Mouse (Mus musculus) adrenal gland, adult (tissue): ENCODE data around the gene Cntrob.

ENCODE experiments used
- DNase-seq, 2 experiments: peaks; one replicate each; pipeline ENCODE4 v3.0.0; 2022 to 2023; ENCODE audit warnings: low spot score in 1 of 2; ENCODE audit not compliant: inconsistent age in 2 of 2

Cntrob gene

DNA sequence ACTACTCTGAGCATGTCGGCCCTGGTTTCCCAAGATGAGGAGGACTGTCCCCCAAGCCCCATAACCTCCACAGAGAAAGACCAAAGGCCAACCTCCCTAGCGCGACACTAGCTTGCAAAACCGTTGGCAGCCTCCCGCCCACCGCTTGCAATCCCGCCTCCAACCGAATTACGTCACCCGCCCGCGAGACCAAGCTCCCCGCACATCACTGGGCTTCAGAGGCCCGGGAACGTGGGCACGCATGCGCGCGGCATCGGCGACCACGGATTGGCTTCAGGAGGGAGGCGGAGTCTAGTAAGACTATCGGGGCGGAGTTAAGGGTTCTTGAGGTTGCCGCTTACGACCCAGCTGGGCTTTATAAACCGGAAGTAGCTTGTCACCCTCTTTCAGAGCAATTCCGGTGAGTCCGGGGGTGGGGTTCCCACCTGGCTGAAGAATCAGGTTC is at the start of gene Cntrob, which contains the start of gene Trappc1:
Cntrob (minus strand) TSS at position 109 of the 445 bp plus-strand sequence.
Trappc1 (plus strand) TSS at position 314 of the 445 bp plus-strand sequence.
- peak; percentile 99 for DNase-seq

- DNase-seq, result peak in 1 of 2 experiments; percentile 61
These were observed 49.2 kb upstream of the Cntrob start for GRCm38 (mm10) chr11:69372780-69373170.

DNA sequence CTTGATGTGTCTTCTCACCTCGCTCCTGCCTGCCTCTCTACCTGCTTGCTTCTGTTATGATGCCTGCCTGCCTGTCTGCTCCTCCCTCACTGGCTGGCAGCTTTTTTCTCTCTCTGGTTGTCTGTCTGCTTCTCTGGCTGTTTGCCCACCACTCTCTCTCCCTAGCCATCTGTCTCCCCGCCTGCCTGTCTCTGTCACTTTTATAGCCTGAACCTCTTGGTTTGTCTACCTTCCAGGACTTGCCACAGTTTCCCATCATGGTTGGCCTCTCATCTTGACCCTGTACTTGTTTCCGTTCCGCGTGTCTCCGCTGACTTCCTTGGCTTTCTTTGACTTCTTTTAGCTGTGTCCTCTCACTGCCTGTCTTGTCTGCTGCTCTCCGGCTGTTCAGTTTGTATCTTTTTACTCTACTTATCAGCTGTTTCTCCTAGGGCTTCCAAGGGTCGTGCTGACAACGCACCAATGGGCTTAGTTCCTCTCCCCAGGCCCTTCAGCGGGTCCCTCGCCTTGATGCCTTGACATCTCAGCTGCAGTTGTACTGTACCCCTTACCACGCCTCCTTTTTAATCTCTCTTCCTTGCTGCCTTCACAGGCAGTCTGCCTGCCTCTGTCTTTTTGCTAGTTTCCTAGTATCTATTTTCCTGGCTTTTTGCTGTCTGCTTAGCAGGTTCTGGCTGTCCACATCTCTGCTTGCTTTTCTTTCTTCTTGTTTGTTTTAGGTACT is 48.6 kb upstream of the Cntrob start:
- peak in 1 of 2 experiments; percentile 63 for DNase-seq

DNA sequence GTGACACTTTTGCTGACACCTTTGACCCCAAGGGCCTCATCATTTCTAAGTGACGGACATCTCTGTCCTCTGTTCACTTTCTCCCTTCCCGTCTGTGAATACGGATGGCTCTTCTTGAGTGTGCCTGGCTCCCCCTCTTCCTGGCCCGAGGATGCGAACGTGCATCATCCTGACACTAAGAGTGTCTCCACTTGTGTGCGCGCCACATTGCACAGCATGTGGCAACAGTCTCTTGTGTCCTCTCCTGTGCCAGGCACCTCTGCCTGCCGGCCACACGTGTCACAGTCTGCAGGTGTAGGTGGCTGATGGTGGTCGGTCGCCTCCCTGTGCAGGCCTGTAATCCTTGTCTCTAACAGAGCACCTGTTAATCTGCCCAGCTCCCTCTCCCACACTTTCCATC is 48.0 kb upstream of the Cntrob start:
- no peak for DNase-seq

DNA sequence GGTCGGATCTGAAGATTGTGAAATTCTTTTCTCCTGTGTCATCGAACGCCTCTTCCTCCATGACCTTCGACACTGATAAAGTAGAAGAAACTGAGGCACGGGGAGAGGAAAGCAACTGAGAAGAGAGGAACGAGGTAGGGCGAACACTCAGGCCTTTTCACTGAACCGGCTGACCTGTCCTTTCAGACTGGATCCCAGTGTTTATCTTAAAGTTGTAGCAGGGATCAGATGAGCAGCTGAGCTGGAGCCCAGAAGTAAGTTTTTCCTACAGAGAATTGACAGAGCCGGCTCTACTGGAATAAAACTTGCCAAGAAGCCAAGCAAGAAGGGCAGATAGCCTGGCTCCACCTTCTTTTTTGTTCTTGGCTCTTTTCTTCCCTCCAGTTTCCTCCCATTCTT is 47.2 kb upstream of the Cntrob start:
- peak in 1 of 2 experiments; percentile 57 for DNase-seq

- no peak for DNase-seq
These were observed 46.6 kb upstream of the Cntrob start for GRCm38 (mm10) chr11:69369990-69370816.

DNA sequence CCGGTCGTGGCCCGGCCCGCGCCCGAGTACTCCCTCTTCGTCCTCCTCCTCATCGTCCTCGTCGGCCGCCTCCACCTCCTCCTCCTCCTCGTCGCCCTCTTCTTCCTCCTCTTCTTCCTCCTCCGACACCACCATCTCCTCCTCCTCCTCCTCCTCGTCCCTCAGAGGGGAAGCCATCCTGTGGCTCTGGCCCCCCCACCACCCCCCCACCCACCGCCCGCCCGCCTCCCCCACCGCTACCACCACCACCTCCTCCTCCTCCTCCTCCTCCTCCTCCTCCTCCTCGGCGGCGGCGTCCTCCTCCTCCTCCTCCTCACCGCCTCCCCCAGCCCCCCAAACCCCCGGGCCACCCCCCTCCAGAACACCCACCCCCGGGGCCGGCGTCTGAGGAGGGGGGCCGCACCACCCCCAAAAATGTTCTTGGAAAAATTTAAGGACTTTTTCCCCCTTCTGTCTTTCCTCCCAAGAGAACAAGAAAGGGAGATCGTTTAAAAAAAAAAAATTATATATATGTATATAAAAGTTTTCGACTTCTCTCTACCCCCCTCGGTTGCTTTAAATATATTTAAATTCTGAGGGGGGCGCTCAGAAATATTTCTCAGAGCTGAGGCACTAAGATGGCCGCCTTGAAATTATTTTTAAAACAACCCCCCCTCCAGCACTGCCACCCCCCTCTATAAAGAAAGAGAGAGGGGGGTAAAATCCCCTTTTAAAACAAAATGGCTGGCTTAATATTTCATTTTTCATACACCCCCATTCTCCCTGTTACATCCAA is 45.8 kb upstream of the Cntrob start, which contains the start of gene Chd3:
Chd3 (minus strand) TSS at position 192 of the 775 bp plus-strand sequence.
- no peak for DNase-seq

DNA sequence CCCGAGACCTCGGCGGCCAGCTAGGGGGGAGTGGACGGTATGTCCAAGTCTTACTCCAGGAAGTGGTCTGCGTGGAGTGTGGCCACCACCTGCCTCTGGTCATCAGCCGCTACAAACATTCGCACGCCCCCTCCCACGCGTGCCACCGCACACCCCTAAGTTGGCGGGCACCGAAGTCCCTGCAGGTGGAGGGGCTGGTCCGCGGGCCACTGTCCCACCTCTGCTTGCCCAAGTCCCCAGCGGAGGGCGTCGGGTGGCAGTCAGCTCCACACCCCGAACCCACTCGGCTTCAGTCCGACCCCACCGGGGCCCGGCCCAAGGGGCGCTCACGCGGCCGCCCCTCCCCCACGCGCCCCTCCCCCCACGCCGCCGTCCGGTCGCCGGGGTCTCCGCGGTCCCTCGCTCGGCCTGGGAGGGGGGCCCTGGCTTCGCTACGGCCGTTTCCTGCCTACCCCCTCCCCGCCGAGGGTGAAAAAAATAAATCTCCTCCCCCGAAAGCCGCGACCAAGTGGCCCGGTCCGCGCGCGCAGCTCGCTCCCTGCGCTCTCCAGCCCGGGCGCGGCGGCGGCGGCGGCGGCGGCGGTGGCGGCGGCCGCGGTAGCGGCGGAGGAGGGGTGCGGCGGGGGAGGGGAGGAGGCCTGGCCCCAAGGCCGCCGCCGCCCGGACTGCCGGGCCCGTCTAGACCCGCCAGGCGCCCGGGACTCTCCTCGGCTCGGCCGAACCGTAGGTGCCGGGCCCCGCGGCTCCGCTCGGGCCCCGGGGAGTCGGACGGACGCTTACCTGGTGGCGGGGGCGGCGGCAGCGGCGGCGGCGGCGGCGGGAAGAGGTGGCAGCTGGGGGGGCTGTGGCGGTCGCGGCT is 45.0 kb upstream of the Cntrob start:
- DNase-seq, result peak; percentile 64 to 81

- DNase-seq, result peak; percentile 58 to 79
These were observed 44.2 kb upstream of the Cntrob start for GRCm38 (mm10) chr11:69367616-69368355.

DNA sequence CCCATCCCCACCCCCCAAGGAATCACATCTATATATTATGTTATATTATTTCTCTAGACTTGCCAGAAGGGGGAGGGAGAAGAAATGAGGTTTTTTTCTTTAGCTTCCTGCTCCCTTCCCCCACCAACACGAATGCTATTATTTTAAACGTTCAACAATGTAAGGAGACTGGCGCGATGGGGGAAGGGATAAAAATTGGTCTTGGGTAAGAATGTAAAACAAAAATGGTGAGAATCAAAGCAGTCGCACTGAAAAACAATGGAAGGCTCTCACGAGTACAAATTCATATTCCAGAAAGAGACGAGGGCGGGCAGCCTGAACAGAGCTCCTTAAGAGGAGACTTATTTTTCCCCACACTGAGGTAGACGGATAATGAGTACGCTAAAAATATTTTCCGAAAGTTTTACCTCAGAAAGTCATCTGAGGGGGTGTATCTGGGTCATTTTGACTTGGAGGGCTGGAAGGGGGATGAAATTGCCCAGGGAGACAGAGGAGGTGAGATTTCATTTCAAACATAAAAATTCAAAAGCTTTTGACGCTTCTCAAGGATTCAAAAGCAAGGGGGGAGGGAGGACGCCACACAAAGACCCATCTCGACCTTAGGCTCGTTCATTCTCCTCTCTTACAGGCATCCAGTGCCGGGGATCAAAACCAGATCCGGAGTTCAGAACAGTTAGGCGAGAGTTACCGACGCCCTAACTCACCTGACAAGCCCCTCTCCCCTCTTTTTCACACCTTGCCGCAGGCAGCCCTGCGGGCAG is 43.5 kb upstream of the Cntrob start:
- peak; percentile 49 to 86 for DNase-seq

GRCm38 (mm10) chr11:69366157-69366854 is 42.7 kb upstream of the Cntrob start:
- peak; percentile 97 to 98 for DNase-seq

- DNase-seq, result no peak
These were observed 42.1 kb upstream of the Cntrob start for GRCm38 (mm10) chr11:69365722-69366121.

- DNase-seq, result peak; percentile 96 to 98
These were observed 41.3 kb upstream of the Cntrob start for GRCm38 (mm10) chr11:69364910-69365309.

GRCm38 (mm10) chr11:69364376-69364775 is 40.8 kb upstream of the Cntrob start:
- DNase-seq, result no peak

DNA sequence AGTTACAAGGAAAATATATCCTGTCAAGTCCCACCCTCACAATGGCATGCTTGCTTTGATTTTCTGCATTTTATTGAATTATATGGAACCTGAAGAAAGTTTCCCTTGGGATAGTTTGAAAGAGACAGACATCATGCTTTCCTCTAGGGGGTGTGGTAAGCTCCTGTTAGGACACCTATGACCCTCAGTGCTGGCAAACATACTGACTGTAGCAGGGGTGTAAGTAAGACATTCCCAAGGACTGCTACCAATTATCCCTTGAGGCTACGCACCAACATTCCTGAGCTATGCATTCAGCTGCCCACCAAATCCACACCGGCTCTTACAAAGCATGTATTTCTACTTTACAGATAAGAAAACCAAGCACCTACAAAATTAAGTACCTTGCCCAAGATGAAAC is 38.9 kb upstream of the Cntrob start:
- no peak for DNase-seq

DNA sequence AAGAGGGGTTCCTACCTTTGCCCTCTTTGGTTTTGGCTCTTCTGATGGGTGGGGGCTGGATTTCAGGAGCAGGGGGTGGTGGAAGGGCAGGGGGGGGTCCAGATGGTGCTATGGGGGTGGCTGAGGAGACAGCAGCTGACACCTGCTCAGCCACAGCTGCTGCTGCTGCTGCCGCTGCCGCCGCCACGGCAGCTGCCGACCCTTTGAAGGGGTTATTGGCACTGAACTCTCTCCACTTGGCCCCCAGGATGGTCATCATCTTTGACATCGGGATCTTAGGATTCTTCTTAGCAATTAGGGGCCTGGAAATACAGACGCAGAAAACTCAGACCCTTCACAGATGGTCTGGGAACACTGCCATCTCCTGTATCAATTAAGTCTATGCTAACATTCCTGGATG is 38.4 kb upstream of the Cntrob start:
- no peak for DNase-seq

DNA sequence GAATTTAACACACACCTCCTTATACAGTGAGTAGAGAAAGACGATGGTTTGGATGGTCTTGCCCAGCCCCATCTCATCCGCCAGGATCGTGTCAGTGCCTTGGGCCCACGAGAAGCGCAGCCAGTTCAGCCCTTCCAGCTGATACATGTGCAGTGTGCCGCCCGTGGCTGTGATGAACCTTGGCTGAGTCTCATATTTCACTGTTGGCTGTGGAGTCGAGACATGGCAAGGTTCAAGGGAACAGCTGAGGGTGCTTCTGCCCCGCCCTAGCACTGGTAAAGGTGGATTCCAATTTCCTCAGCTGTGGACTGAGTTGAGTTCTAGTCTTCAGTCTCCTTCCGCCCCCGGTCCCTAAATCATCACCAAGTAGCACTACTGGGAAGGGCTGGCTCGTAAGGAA is 34.1 kb upstream of the Cntrob start:
- DNase-seq, result no peak

DNA sequence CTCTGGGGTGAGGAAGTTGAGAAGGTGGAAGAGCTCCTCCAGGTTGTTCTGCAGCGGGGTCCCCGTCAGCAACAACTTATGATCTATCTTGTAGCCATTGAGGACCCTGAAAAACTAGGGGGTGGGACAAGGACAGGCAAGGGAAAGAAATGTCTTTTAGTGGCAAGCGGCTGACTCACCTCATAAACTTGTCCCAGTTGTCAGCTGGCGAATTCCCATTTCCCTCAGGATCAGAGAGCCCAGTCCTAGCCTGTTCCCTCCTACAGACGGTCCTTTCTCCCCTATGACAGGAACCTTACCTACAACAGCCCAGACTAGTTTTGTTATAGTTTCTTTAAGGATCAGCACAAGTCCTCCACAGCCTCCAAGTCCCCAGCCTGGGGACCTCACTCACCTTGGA is 33.0 kb upstream of the Cntrob start:
- no peak for DNase-seq
